Mouse (Mus musculus): ENCODE measurements around the gene Cntn5. TPM values are rescaled to one million over a fixed set of nuclear protein-coding genes. Genes with fewer than 3 reads are reported as not detected.
A peak's percentile ranks its signal among the peaks of the same experiment; 100 is the strongest.

The Cntn5 gene
- total and polyA plus RNA-seq, 2 experiments from 2014 or later = 23.7 to 24.8 TPM

DNA sequence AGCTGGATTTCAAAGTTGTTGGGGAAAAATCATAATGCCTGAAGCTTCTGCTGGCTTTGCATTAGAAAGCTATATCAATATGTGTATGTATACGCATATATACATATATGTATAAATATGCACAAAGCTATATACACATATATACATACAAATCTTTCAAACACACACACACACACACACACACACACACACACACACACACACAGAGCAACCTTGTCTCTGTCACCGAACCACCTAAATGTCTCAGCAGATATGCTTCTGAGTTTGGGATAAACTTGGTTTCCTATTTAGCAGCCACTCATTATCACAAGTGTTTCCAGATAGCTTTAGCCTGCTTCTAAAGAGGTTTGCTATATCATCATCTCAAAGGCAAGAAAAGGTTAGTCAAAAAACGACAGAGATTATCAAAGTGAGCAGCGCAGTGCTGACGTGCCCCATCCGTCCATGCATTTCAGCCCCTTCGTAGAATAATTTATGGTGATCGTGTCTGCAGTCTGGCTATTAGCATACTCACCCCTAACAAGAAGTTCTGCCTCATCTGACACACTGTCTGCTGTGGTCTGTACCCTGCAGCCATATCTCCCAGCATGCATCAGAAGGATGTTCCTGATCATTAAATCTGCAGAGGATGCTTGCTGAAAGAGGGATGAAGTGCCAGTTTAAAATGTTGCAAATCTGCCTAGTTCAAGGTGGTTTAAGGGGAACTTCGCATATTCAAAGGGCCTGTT is 1123.3 kb downstream of the Cntn5 start:
- Histone ChIP-seq H3K9me3 (ENCODE audit: low read length) (no peaks in the 10 kb centered on the region), H3K27ac (ENCODE audit: low read depth, low read length) (no peak overlapping the region), H3K4me2 (ENCODE audit: low read depth, low read length, poor library complexity, severe bottlenecking) (no peak overlapping the region), H3K36me3 (ENCODE audit: insufficient read depth, low read length) (no peaks in the 10 kb centered on the region), H3K9ac (replicated peaks; ENCODE audit: low read length, poor library complexity, severe bottlenecking) (no peak overlapping the region), H3K4me3 (ENCODE audit: low read depth, low read length) (no peak overlapping the region), H3K4me1 (ENCODE audit: insufficient read depth, low read length) (no peaks in the 10 kb centered on the region), H3K27me3 (ENCODE audit: insufficient read depth, low read length) (no peaks in the 10 kb centered on the region)
- DNase-seq (ENCODE audit: low spot score) (peak; percentile 12), ATAC-seq (ENCODE audit: low FRiP score) (peak; percentile 72)
- TF ChIP-seq CTCF (IDR thresholded peaks at IDR 0.05) = no peak
- WGBS = 57% methylated on average over 9 of the region's 9 CpGs

DNA sequence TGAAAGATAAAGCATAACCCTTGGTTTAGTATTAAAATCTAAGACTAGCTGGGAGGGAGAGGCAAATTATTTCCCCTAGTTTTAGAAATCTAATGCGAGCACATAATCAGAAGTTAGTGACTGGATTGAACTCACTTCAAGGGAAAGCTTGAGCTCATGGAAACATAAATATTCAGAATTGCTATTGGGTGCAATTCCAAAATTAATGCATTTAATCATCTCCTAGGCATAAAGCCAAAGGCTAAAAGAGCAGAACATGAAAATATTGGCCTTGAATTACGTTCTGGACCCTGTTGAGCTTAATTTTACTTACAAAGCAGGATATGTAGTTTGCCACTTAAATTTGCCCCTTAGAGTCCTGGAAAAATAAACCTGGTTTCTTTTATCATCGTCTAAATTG is 1124.9 kb downstream of the Cntn5 start:
- WGBS = 57% methylated on average over 3 of the region's 3 CpGs
- Histone ChIP-seq H3K27ac (ENCODE audit: low read depth, low read length) (no peak overlapping the region), H3K27me3 (ENCODE audit: insufficient read depth, low read length) (no peaks in the 10 kb centered on the region), H3K9ac (replicated peaks; ENCODE audit: low read length, poor library complexity, severe bottlenecking) (no peak overlapping the region), H3K4me2 (ENCODE audit: low read depth, low read length, poor library complexity, severe bottlenecking) (no peak overlapping the region), H3K4me1 (ENCODE audit: insufficient read depth, low read length) (no peaks in the 10 kb centered on the region), H3K36me3 (ENCODE audit: insufficient read depth, low read length) (no peaks in the 10 kb centered on the region), H3K9me3 (ENCODE audit: low read length) (no peaks in the 10 kb centered on the region), H3K4me3 (ENCODE audit: low read depth, low read length) (no peak overlapping the region)
- TF ChIP-seq CTCF (IDR thresholded peaks at IDR 0.05) = no peak
- DNase-seq (ENCODE audit: low spot score) (no peak), ATAC-seq (ENCODE audit: low FRiP score) (no peak)

DNA sequence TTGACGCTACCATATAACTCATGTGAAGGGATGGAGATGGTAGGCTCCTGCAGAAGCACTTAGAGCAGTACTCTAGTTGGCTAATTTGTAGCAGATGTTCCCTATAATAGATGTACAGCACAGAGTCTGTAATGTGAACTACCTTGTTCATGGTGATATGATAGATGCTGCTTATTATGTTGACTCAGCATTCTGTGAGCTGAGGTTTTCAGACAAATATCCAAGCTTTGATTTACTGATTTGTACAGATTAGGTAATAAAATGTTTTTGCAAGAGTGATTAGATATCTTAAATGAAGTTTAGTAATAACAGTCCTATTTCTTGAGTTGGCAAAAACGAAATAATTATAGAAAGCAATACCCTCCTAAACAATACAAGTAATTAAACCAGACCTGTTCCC is 1133.8 kb downstream of the Cntn5 start:
- Histone ChIP-seq H3K4me2 (ENCODE audit: low read depth, low read length, poor library complexity, severe bottlenecking) (no peak overlapping the region), H3K36me3 (ENCODE audit: insufficient read depth, low read length) (no peaks in the 10 kb centered on the region), H3K4me1 (ENCODE audit: insufficient read depth, low read length) (no peaks in the 10 kb centered on the region), H3K9ac (replicated peaks; ENCODE audit: low read length, poor library complexity, severe bottlenecking) (no peak overlapping the region), H3K27me3 (ENCODE audit: insufficient read depth, low read length) (no peaks in the 10 kb centered on the region), H3K4me3 (ENCODE audit: low read depth, low read length) (no peak overlapping the region), H3K27ac (ENCODE audit: low read depth, low read length) (no peak overlapping the region), H3K9me3 (ENCODE audit: low read length) (no peaks in the 10 kb centered on the region)
- no peak for ATAC-seq (ENCODE audit: low FRiP score)
- WGBS = 83% methylated on average over 2 of the region's 2 CpGs
- TF ChIP-seq CTCF (IDR thresholded peaks at IDR 0.05) = no peak
- no peak for DNase-seq (ENCODE audit: low spot score)

DNA sequence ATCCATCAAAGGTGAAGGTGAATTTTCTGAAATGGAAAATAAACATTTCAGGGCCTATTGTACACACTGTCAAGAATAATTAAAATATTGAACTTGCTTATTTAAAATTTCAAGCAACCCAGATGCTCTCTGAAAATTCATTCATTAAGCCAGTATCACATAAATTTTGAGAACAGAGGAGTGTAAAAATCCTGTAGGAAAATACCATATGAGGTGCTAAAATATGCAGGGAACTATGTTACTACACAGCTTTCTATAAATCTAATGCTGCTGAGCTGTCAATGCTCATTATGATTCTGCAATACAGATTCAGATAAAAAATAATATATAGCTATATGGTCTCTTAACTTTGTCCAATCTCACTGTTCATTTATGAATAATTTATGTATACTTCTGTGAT is 1134.9 kb downstream of the Cntn5 start:
- Histone ChIP-seq H3K27me3 (ENCODE audit: insufficient read depth, low read length) (no peaks in the 10 kb centered on the region), H3K9me3 (ENCODE audit: low read length) (no peaks in the 10 kb centered on the region), H3K4me1 (ENCODE audit: insufficient read depth, low read length) (no peaks in the 10 kb centered on the region), H3K4me3 (ENCODE audit: low read depth, low read length) (no peak overlapping the region), H3K9ac (replicated peaks; ENCODE audit: low read length, poor library complexity, severe bottlenecking) (no peak overlapping the region), H3K36me3 (ENCODE audit: insufficient read depth, low read length) (no peaks in the 10 kb centered on the region), H3K27ac (ENCODE audit: low read depth, low read length) (no peak overlapping the region), H3K4me2 (ENCODE audit: low read depth, low read length, poor library complexity, severe bottlenecking) (no peak overlapping the region)
- no peak for ATAC-seq (ENCODE audit: low FRiP score)
- no peak for DNase-seq (ENCODE audit: low spot score)
- TF ChIP-seq CTCF (IDR thresholded peaks at IDR 0.05) = no peak

DNA sequence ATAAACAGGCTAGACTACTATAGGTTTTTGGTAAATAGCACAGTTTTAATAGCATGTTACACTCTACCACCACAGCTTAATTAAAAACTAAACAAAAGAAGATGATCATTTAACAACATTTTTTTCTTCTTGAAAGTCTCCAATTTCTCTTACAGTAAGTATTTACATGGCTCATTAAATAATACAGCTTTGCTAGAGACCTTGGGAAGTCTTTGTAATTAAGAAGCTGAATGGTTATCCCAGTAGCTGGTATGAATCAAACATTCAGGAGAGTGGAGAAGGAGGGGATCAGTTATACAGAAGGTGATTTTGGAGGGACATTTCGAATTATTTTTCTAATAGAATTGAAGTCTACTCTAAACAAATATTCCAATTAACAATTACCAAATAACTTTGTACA is 1186.4 kb downstream of the Cntn5 start:
- WGBS = 87% methylated on average over 1 of the region's 1 CpGs
- no peak overlapping the region for H3K27ac ChIP-seq (ENCODE audit: low read depth, low read length)
- ATAC-seq (ENCODE audit: low FRiP score) = no peak

DNA sequence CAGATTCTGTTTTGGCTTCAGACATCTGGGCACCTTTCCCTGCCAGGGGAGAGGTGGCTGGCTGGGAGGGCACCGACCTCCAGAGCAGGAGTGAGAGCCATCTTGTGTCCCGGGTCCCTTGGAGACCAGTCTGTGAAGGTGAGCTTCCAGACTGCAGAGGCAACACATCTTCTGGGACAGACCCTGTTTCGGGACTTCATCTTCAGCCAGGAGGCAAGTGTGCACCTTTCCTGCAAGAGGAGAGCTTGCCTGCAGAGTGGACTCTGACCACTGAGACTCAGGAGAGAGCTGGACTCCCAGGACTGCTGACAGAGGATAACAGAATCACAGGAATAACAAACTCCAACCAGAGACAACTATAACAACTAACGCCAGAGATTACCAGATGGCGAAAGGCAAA is 1195.9 kb downstream of the Cntn5 start:
- H3K4me2 ChIP-seq (ENCODE audit: low read depth, low read length, poor library complexity, severe bottlenecking) = no peak overlapping the region
- 91% methylated on average over 5 of the region's 5 CpGs for WGBS
- TF ChIP-seq CTCF (IDR thresholded peaks at IDR 0.05) = no peak
- no peaks in the 10 kb centered on the region for H3K27me3 ChIP-seq (ENCODE audit: insufficient read depth, low read length)
- H3K9me3 ChIP-seq (ENCODE audit: low read length) = no peaks in the 10 kb centered on the region
- no peak overlapping the region for H3K27ac ChIP-seq (ENCODE audit: low read depth, low read length)
- DNase-seq (ENCODE audit: low spot score) (no peak), ATAC-seq (ENCODE audit: low FRiP score) (no peak)
- H3K9ac ChIP-seq (replicated peaks; ENCODE audit: low read length, poor library complexity, severe bottlenecking) = no peak overlapping the region
- no peaks in the 10 kb centered on the region for H3K36me3 ChIP-seq (ENCODE audit: insufficient read depth, low read length)
- H3K4me1 ChIP-seq (ENCODE audit: insufficient read depth, low read length) = no peaks in the 10 kb centered on the region
- no peak overlapping the region for H3K4me3 ChIP-seq (ENCODE audit: low read depth, low read length)

More for the DNA sequence above, 1186.4 kb downstream of the Cntn5 start:
- H3K27me3 ChIP-seq (ENCODE audit: insufficient read depth, low read length) = no peaks in the 10 kb centered on the region
- TF ChIP-seq CTCF (IDR thresholded peaks at IDR 0.05) = no peak
- H3K4me3 ChIP-seq (ENCODE audit: low read depth, low read length) = no peak overlapping the region
- no peaks in the 10 kb centered on the region for H3K9me3 ChIP-seq (ENCODE audit: low read length)
- no peak overlapping the region for H3K4me2 ChIP-seq (ENCODE audit: low read depth, low read length, poor library complexity, severe bottlenecking)
- no peaks in the 10 kb centered on the region for H3K4me1 ChIP-seq (ENCODE audit: insufficient read depth, low read length)
- DNase-seq (ENCODE audit: low spot score) = no peak
- no peak overlapping the region for H3K9ac ChIP-seq (replicated peaks; ENCODE audit: low read length, poor library complexity, severe bottlenecking)
- no peaks in the 10 kb centered on the region for H3K36me3 ChIP-seq (ENCODE audit: insufficient read depth, low read length)
